Mouse (Mus musculus): Measurements from ENCODE around the gene Trmt10a. TPM values are rescaled to one million over a fixed set of nuclear protein-coding genes. Genes with fewer than 3 reads are reported as not detected.

Trmt10a gene
- polyA plus RNA-seq, 1 experiment from 2014 or later: 15.8 TPM

DNA sequence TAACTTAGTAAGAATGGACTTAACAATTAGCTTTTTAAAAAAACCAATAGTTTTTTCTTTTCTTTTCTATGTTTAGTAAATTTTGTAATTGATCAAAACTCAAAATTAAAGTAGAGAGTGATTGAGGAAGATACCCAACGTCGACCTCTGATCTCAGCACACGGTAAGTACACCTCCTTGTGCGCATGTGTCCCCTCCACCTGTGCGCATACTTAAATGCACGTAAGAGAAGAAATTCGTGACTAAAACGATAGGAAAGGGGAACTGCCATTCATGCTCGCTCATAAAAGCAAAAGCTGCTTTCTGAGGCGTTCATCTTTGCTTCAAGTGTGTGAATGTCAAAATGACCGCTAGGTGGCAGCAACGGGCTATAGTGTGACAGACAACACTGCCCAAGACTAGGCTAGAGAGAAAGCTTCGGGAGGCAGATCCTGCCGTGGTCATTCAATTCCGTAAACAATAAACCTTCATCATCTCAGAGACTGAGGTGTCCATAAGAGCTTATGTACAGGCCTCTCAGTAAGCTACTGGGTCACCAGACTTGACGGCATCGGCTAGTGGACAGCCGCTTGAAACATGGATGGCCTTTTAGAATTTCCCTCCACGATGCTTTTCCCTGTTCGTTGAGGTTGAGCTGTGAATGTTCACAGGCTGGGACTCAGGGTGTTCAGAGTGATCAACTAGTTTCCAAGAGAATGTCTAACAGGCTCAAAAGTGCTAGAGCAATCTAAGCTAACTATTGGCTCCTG is 54.9 kb downstream of the Trmt10a start:
- 24% methylated on average over 20 of the region's 20 CpGs for WGBS
- Histone ChIP-seq H3K36me3 (ENCODE audit: control insufficient read depth, insufficient read depth, low read length) (no peaks in the 10 kb centered on the region), H3K9ac (ENCODE audit: low read depth, low read length) (no peak overlapping the region), H3K4me2 (replicated peaks; ENCODE audit: low read depth, low read length) (peak overlapping the region; percentile 49), H3K4me1 (ENCODE audit: control insufficient read depth, insufficient read depth, low read length) (no peaks in the 10 kb centered on the region), H3K27ac (ENCODE audit: low read depth, low read length) (no peak overlapping the region), H3K4me3 (ENCODE audit: low read length) (peak overlapping the region; percentile 22; the same call in 1 of the 2 replicates), H3K9me3 (ENCODE audit: control insufficient read depth, low read length) (no peaks in the 10 kb centered on the region), H3K27me3 (ENCODE audit: control insufficient read depth, insufficient read depth, low read length) (no peaks in the 10 kb centered on the region)
- ATAC-seq (ENCODE audit: low FRiP score, low TSS enrichment): peak; percentile 88

DNA sequence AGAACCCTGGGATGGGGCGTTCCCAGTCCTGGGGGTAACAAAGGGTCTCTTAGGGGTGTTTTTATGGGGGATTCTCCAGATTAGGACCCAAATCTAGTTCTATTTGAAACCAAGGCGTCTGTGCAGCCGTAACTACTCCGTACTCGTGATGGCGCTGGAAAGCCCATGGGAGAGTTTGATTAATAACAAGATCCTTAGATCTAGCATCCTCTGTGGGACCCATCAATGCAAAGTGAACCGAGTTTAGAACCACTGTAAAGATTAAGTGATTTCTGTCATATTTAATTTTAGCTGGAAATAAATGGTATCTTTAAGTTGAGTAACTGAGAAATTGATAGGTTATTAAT is 55.4 kb downstream of the Trmt10a start:
- H3K27ac ChIP-seq (ENCODE audit: low read depth, low read length): no peak overlapping the region
- H3K36me3 ChIP-seq (ENCODE audit: control insufficient read depth, insufficient read depth, low read length): no peaks in the 10 kb centered on the region
- ATAC-seq (ENCODE audit: low FRiP score, low TSS enrichment): 0 out of 2 replicates have a peak, but pooled peaks have one; percentile 11
- H3K4me3 ChIP-seq (ENCODE audit: low read length): no peak overlapping the region
- WGBS: 69% methylated on average over 7 of the region's 7 CpGs
- no peaks in the 10 kb centered on the region for H3K27me3 ChIP-seq (ENCODE audit: control insufficient read depth, insufficient read depth, low read length)
- no peak overlapping the region for H3K9ac ChIP-seq (ENCODE audit: low read depth, low read length)
- no peaks in the 10 kb centered on the region for H3K9me3 ChIP-seq (ENCODE audit: control insufficient read depth, low read length)
- no peaks in the 10 kb centered on the region for H3K4me1 ChIP-seq (ENCODE audit: control insufficient read depth, insufficient read depth, low read length)
- H3K4me2 ChIP-seq (replicated peaks; ENCODE audit: low read depth, low read length): no peak overlapping the region

DNA sequence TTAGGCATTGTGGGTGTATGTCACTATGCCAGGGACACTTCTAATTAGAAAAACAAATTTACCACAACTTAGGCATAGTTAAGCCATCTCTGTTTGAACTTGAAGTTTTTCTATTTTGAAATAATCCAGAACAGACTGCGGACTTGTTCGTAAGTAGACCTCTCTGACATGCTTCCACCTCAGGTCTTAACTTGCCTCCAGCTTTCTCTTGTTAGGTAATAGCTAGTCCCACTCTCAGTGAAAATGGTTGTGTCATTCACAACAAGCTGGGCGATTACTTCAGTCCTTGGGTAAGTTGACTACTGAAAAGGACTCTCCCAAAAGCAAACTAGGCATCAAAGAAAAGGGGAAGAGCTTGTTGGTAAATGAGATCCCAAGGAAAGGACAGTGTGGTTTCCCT is 65.6 kb downstream of the Trmt10a start:
- no peak for ATAC-seq (ENCODE audit: low FRiP score, low TSS enrichment)

More for the DNA sequence above, 65.6 kb downstream of the Trmt10a start:
- Histone ChIP-seq H3K4me2 (replicated peaks; ENCODE audit: low read depth, low read length) (no peak overlapping the region), H3K27ac (ENCODE audit: low read depth, low read length) (no peak overlapping the region), H3K9me3 (ENCODE audit: control insufficient read depth, low read length) (no peaks in the 10 kb centered on the region), H3K4me3 (ENCODE audit: low read length) (no peak overlapping the region), H3K9ac (ENCODE audit: low read depth, low read length) (no peak overlapping the region), H3K36me3 (ENCODE audit: control insufficient read depth, insufficient read depth, low read length) (no peaks in the 10 kb centered on the region), H3K27me3 (ENCODE audit: control insufficient read depth, insufficient read depth, low read length) (no peaks in the 10 kb centered on the region), H3K4me1 (ENCODE audit: control insufficient read depth, insufficient read depth, low read length) (no peaks in the 10 kb centered on the region)
- 93% methylated on average over 3 of the region's 3 CpGs for WGBS

Other genes with a start within 250 kb of the Trmt10a start
- 111 TPM in 2 replicates for gene Lamtor3, start 224.9 kb upstream of the Trmt10a start, polyA plus RNA-seq (2014; fragmentation: Nextera tagmentation; extraction: Ambion mirVana)
- gene Dapp1, start 161.9 kb upstream of the Trmt10a start, polyA plus RNA-seq (2014; fragmentation: Nextera tagmentation; extraction: Ambion mirVana): 7.2 and 11.4 TPM in 2 replicates
- gene 1110002E22Rik, start 78.4 kb upstream of the Trmt10a start, polyA plus RNA-seq (2014; fragmentation: Nextera tagmentation; extraction: Ambion mirVana): 0.38 and 0.39 TPM in 2 replicates
- gene Gm5105, start 76.1 kb upstream of the Trmt10a start, polyA plus RNA-seq (2014; fragmentation: Nextera tagmentation; extraction: Ambion mirVana): 0.22 and 0.24 TPM in 2 replicates
- gene Mttp, start 1.5 kb downstream of the Trmt10a start, polyA plus RNA-seq (2014; fragmentation: Nextera tagmentation; extraction: Ambion mirVana): 7.5 and 7.6 TPM in 2 replicates
- 0.11 and 0.12 TPM in 2 replicates for gene 4930579F01Rik, start 50.4 kb downstream of the Trmt10a start, polyA plus RNA-seq (2014; fragmentation: Nextera tagmentation; extraction: Ambion mirVana)
- gene Adh7, start 74.3 kb downstream of the Trmt10a start, polyA plus RNA-seq (2014; fragmentation: Nextera tagmentation; extraction: Ambion mirVana): 0.46 TPM in 1 of 2 replicates, not detected in the other
- gene Adh1, start 117.5 kb downstream of the Trmt10a start, polyA plus RNA-seq (2014; fragmentation: Nextera tagmentation; extraction: Ambion mirVana): 18.6 and 20.4 TPM in 2 replicates
- gene Adh6a, start 169.8 kb downstream of the Trmt10a start, polyA plus RNA-seq (2014; fragmentation: Nextera tagmentation; extraction: Ambion mirVana): not detected in 2 replicates
- gene Adh6b, start 198.3 kb downstream of the Trmt10a start, polyA plus RNA-seq (2014; fragmentation: Nextera tagmentation; extraction: Ambion mirVana): 0.14 and 0.46 TPM in 2 replicates

Measured in kidney, embryonic 14.5 days (tissue).